Mouse (Mus musculus): ENCODE results near the gene Carns1. TPM values are rescaled to one million over a fixed set of nuclear protein-coding genes. Genes with fewer than 3 reads are reported as not detected.

Gene Carns1
- total RNA-seq (2021) = 1 to 10 TPM; 3.1 to 3.5 TPM

DNA sequence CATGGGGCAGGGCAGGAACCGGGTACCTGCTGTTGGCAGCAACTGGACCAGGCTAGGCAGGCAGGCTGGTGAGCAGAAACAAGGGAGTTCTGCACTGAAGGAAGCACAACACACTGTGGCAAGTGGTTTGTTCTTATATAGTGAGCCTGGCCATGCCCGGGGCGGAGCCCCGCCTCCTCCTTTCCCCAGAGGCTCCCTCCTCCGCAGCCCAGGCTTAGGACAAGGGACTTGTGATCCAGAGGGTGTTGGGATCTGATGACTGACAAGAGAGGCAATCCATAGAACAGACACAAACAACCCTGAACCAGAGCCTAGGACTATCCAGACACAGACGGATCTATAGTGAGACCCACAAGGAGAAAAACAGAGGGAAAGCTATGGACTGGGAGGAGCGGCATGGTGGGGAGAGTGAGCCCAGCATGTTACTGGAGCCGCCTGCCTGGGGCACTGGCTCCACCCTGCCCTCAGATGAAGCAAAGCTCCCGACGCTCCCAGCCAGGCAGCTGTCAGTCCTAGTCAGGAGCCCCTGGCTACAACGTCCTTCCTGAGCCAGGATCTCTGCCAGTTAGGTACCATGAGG, at the start of gene Carns1:
Gene Carns1 (minus strand): TSS at position 112 of the 580 bp plus-strand sequence.
- intact Hi-C loops (cut with DNase I) = no loop called here
- peak in 1 of 2 experiments; percentile 57 for DNase-seq (ENCODE audit: extremely low spot score in 1 of 2, low spot score in 2 of 2)

DNA sequence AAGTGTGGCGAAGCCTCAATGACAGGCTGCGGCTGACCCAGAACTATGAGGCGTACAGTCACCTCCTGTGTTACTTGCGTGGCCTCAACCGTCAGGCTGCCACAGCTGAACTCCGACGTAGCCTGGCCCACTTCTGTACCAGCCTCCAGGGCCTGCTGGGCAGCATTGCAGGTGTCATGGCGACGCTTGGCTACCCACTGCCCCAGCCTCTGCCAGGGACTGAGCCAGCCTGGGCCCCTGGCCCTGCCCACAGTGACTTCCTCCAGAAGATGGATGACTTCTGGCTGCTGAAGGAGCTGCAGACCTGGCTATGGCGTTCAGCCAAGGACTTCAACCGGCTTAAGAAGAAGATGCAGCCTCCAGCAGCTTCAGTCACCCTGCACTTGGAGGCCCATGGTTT, 46.9 kb upstream of the Carns1 start:
- intact Hi-C loops (cut with DNase I) = loop anchor here (10.0 kb wide), 3 partner anchors 117 to 277 kb away; partner anchors contain the start of gene Ndufv1
- DNase-seq (ENCODE audit: extremely low spot score in 1 of 2, low spot score in 2 of 2) = peak in 1 of 2 experiments; percentile 43

DNA sequence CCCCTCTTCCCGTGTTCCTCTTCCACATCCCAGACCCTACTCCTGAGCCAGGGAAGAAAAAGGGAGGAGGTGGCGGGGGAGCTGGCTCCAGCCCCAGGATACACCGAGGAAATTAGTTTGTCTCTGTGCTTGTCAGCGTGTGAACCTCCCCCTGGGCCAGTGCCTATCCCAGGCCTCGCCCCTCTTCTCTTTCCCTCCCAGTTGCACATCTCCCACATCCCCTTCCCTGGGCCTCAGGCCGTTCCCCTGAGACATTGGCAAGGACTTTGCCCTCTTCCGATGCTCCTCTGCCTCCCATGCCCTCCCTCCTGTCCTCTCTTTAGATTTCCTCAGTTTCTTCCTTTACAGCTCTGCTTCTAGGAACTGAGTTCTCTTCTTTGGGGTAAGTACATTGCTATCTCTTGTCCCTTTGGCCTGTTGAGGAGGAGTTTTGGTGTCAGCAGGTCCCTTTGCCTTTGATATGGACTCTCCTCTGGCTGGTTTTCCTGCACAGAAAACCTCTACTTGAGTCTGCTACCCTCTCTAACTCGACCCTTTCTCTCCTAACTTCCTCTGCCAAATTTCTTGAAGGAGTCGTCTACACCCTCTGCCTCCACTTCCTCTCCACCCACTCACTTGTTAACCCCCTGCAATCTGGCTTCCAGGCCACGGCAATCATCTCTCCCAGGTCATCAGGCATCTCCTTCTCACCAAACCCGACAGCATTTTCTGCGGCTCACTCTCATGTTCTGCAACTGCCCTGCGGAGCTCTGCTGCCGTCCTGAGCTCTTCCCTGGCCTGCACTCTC, 45.9 kb upstream of the Carns1 start:
- no peak for DNase-seq (ENCODE audit: extremely low spot score in 1 of 2, low spot score in 2 of 2)
- intact Hi-C loops (cut with DNase I) = loop anchor here (10.0 kb wide), 3 partner anchors 116 to 276 kb away; partner anchors contain the start of gene Ndufv1

DNA sequence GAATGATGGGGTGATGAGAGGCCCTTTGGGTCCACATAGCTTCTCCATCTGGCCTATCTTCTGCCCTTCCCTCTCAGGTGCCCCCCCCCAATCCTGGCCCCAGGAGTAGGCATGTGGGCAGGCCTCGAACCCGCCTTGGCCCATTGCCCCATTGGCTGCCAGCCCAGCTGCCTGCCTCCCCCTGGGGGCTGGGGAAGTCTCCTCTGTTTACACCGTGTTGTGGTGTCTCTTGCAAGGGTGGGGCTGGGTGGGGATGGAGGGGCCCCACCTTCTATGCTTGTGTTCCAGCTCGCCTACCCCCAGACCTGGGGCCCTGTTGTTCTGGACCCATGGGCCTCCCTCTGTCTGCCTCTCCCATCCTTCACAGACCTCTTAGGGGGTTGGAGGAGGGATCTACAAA, 45.1 kb upstream of the Carns1 start:
- intact Hi-C loops (cut with DNase I) = loop anchor here (10.0 kb wide), 3 partner anchors 116 to 276 kb away; partner anchors contain the start of gene Ndufv1
- DNase-seq (ENCODE audit: extremely low spot score in 1 of 2, low spot score in 2 of 2) = no peak

DNA sequence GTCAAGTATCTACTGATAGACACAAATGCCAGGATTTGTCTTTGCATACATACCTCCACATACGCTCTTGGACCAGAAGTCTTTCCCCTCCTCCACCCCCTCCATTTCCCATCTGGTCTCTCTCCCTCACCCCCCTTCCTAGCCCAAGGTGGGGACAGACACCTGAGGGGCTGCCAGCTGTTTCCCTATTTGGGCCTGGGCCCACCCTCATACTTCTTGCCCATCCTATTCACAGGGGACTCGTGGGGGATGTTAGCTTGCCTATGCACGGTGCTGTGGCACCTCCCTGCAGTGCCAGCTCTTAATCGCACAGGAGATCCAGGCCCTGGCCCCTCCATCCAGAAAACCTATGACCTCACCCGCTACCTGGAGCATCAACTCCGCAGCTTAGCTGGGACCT, 44.7 kb upstream of the Carns1 start:
- intact Hi-C loops (cut with DNase I) = loop anchor here (10.0 kb wide), 3 partner anchors 115 to 275 kb away; partner anchors contain the start of gene Ndufv1
- DNase-seq (ENCODE audit: extremely low spot score in 1 of 2, low spot score in 2 of 2) = no peak

DNA sequence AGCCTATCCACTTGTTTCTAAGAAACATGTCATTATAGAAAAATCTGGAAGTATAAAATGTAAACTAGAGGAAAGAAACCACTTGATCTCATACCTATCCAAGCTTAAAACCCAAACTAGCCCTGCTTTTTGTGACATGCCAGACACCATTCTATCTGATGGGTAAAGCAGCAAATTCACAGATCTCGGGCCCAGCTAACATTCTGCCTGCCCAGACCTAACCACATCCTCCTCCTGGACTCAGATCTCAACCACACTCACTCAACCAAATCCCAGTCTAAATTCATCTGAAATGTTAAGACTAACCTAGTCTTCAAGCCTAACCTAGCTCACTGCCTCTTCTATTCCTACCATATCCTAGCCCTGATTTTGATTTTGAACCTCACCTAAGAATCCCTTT, 43.5 kb upstream of the Carns1 start:
- intact Hi-C loops (cut with DNase I) = no loop called here
- no peak for DNase-seq (ENCODE audit: extremely low spot score in 1 of 2, low spot score in 2 of 2)

DNA sequence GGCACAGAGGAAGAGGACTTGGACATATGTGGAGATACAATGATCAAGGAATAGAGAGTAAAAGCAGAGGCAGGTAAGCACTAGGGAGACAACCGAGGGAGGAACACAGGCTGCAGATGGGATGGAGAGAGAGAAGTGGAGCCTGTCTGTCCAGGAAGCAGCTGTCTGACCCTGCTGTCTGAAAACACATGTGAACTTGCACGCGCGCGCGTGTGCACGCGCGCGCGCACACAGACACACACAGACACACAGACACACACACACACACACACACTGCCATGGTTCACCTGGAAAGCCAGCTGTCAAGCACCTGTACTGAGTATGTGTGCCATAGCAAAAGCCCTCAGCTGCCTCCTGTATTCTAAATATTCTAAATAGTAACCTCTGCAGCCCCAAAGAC, 43.0 kb upstream of the Carns1 start:
- DNase-seq (ENCODE audit: extremely low spot score in 1 of 2, low spot score in 2 of 2) = no peak
- intact Hi-C loops (cut with DNase I) = no loop called here

DNA sequence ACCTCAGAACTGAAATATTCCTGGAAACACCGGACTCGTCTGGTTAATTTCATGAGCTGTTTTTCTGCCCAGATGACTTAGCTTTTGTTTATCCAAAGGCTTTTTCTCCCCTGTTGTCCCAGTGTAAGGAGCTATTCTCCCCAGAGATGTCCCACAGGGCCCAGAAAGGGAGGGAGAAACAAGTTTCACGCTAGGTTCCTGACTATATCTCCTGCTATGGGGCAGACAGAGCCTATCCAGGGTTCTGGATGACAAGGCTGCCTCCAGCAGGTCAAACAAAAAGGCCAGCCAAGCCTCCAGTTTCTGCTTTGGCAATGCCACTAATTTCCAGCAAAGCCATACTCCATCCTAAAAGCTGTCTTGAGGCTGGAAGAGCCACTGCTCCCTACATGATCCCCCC, 42.6 kb upstream of the Carns1 start:
- DNase-seq (ENCODE audit: extremely low spot score in 1 of 2, low spot score in 2 of 2) = no peak
- intact Hi-C loops (cut with DNase I) = no loop called here

DNA sequence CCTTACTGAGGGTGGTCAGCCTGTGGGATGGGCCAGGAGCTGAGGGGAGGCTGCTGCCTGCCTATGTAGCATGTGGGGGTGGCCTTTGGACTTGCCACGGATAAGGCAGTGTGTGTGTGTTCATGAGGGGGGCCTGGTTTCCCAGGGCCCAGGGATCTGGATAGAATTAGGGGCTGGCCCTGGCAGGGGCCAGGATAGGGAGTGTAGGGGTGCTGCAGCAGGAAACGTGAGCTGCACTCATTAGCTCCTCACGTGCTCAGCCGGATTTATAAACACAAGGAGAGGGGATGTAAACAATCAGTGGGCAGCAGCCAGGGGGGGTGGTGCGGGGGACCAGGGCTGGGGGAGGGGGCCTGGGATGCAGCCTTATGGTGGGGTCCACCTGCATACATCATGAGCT, 41.9 kb upstream of the Carns1 start:
- intact Hi-C loops (cut with DNase I) = no loop called here
- DNase-seq (ENCODE audit: extremely low spot score in 1 of 2, low spot score in 2 of 2) = no peak

DNA sequence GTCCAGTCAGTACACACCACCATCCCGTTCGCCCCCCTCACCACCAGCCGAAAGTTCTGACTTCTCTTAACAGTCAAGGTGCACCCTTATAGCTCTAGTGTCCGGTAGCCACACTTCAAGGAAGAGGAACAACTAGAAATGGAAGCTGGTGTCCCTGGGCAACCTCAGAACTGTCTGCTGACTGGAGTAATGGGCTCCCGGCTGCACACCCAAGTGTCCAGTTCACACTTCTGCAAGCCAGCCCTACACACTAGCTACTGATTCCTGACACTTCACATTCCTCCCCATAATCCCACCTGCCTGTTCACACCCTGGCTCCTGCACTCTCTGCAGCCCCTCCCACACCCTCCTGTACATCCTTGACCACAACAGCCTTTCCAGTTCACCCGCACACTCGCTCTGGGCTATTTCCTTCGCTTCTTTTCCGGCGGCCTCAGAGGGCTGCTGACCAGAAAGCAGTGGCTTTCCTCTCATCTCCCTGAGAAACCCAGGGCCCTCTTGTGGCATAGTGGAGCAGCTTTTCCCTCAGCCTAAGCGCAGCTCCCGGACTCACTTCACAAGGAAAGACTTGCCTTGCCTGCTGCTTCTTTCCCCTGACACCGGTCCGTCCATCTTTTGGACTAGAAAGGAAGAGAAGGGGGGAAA, 40.9 kb upstream of the Carns1 start:
- DNase-seq (ENCODE audit: extremely low spot score in 1 of 2, low spot score in 2 of 2) = peak in 1 of 2 experiments; percentile 59
- intact Hi-C loops (cut with DNase I) = no loop called here

DNA sequence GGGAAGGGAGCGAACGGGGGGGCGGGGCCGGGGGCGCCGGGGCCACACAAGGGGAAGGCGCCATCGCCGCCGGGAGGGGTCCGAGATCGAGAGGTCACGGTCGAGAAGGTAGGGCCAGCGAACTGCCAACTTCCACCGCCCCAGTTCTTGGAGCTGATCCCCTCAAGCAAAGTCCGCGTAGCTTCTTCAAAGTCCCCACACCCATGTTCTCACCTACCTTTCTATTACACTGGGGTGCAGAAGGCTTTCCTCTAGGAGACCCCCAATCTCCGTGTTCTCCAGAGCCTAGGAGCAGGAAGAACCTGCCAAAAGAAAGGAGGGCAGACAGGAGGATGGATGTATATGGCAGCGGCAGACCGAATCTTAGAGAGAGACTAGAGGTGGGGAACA, 40.2 kb upstream of the Carns1 start:
- no peak for DNase-seq (ENCODE audit: extremely low spot score in 1 of 2, low spot score in 2 of 2)
- intact Hi-C loops (cut with DNase I) = no loop called here

DNA sequence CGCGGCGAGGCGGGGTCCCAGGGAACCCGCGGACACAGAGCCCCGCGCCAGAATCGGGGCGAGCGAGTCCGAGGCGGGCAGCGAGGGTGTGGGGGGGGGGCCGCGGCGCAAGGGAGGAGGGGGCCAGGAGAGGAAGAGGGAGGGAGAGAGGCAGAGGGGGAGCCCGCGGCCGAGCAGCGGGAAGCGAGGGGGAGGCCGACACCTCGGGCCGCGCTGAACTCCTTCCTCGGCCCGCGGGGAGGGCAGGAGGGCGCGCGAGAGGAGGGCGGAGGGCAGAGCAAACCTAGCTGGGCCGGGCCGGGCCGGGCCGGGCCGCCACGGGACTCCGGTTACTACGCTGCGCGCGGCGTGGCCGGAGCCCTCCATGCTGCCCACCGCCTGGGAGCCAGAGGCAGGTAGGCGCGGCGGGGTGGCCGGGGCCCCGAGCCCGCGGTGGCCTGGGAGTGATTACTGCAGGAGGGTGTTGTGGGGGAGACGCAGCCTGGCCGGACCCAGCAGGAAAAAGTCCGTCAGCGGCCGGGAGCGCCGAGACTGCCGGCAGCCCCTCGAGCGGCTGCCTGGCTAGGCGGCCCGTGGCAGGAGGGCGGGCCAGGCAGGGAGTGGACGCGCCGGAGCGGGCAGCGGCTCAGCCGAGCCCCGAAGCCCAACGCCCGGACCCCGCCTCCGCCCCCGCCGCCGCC, 39.6 kb upstream of the Carns1 start:
- intact Hi-C loops (cut with DNase I) = no loop called here
- DNase-seq (ENCODE audit: extremely low spot score in 1 of 2, low spot score in 2 of 2) = no peak

DNA sequence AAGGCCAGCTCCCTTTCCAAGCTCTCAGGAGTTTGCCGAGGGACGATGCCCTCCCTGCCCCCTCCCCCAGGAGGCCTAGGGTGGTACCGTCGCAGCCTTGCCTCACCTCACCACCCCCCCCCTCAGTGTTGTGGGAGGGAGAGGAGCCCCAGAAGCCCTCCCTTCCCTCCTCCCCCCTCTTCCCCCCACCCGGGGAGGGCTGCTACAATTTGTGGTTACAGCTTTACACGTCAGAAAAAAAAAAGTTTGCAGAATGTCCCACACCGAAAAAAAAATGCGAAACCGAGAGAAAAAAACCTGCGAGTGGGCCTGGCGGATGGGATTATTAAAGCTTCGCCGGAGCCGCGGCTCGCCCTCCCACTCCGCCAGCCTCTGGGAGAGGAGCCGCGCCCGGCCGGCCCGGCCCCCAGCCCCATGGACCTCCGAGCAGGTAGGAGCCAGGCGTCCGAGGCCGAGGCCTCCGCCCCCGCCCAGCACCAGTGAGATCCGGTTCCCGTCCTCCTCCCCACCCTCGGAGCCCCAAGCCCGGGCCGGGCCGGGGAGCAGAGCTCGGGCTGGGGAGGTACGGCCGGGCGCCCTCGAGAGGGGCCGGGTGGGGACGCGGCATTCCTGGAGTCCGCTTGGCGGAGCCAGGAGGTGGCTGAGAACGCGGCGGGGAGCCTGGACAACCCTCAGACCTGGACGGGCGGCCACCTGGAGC, 38.9 kb upstream of the Carns1 start, which contains the start of the genes Clcf1 and AC109138.7:
Gene Clcf1 (plus strand): TSS at position 168 of the 700 bp plus-strand sequence.
Gene AC109138.7 (plus strand): TSS at position 287 of the 700 bp plus-strand sequence.
- intact Hi-C loops (cut with DNase I) = no loop called here
- peak in 1 of 2 experiments; percentile 61 for DNase-seq (ENCODE audit: extremely low spot score in 1 of 2, low spot score in 2 of 2)

DNA sequence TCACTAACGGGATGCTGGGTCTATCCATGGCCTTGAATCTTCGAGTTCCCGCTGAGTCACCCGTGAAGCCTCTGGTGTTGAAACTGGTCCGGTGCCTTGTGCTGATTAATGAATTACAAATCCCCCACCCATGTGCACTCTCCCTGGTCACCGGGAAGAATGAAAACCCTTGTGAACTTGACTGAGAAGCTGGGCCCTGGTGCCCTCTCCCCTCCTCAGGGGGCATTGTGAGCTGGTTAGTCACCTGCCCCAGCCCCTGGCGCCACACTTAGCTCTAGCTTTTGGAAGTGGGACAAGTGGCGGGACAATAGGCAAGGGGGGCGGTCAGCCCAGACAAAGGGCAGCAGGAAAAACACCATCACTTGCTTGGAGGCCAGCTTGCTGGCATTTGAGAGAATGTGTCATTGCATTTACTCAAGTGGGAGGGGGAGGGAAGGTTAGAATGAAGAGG, 38.3 kb upstream of the Carns1 start:
- DNase-seq (ENCODE audit: extremely low spot score in 1 of 2, low spot score in 2 of 2) = no peak
- intact Hi-C loops (cut with DNase I) = no loop called here

DNA sequence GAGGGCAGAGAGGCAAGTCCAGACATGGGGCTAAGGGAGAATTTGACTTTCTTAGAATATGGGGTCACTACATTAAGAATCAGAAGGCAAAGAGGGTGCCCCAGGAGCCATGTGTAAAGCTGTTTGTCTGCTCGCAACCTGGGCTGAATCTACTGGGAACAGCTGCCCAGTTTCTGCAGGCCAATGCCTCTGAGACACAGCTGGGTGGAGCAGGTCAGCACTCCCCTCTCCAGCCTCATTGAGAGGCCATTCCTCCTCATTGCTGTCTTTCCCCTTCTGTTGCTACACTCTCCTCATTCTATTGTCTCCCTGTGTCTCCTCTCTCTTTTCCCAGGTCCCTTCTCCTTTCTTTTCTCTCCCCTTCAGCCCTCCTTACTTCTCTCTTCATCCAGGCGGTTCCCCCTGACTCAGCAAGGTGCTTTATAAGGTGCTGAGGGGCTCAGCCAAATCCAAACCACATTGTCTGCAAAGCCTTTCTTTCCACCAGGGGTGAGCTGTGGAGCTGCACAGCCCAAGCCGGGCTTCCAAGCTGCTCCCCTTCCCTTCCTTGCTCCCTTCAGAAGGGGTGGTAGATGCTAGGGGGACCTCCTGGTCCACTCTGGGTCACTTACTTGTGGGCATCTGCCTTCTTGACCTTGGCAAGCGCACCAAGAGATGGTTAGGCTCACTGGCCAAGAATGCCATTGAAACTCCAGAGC, 36.8 kb upstream of the Carns1 start:
- no peak for DNase-seq (ENCODE audit: extremely low spot score in 1 of 2, low spot score in 2 of 2)
- intact Hi-C loops (cut with DNase I) = no loop called here

DNA sequence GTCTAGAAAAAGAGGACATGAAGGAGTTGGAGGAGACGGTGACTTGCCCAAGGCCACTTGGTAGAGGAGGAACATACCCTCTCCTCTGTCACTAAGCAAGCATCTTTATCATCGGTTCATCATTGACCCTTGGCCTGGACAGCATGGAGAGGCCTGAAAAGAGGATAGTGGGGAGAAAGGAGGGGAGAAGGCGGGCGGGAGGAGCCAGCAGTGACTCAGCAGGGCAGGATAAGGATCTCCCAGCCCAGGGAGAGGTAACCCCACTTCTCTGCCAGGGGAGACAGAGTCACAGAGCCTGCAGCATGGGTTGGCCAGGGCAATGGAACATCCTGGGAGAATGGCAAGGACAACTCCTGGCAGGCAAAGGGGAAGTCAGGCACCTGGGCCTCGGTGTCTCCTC, 33.3 kb upstream of the Carns1 start:
- DNase-seq (ENCODE audit: extremely low spot score in 1 of 2, low spot score in 2 of 2) = no peak
- intact Hi-C loops (cut with DNase I) = no loop called here

DNA sequence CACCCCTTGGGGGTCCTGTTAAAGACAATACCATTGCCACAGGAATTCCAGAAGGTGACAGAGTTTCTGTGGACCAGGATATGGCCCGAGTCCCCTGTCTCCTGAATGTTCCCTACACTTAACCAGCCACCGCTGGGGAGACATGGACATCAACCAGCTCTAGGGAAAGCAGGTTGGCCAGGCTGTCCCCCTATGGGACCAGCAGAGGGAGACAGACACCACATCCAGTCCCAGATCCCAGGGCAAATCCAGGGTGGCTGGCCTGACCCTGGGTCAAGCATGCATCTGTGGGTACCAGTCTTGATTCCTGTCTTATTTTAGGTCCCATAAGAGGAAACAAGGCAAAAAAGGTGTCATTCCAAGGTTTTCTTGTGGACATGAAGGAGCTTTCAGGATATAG, 31.7 kb upstream of the Carns1 start:
- intact Hi-C loops (cut with DNase I) = loop anchor here (2.0 kb wide), 1 partner anchor 22 kb away; no protein-coding TSS in a partner anchor

DNA sequence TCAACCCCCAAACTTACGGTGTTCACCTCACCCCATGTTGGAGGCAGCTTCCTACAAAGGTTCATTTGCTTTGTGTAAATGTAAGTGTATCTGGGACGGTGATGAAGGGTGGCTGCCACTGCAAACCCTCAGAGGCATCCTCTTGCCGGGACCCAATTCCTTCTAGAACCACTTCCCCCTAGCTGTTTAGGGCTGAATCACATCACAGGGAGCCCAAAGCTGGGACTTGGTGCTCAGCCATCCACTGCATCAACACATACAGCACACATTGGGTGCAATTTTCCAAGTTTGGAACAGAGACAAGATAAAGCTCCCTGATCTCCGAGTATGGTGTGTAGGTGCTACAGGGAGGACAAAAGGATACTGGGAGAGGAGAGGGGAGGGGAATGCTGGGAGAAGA, 29.6 kb upstream of the Carns1 start:
- intact Hi-C loops (cut with DNase I) = loop anchor here (5.0 kb wide), 1 partner anchor 78 kb away; the partner anchor contains the start of gene Aip
- no peak for DNase-seq (ENCODE audit: extremely low spot score in 1 of 2, low spot score in 2 of 2)

More for the DNA sequence above, 31.7 kb upstream of the Carns1 start:
- peak in 1 of 2 experiments; percentile 75 for DNase-seq (ENCODE audit: extremely low spot score in 1 of 2, low spot score in 2 of 2)
